Mouse (Mus musculus): Measurements from ENCODE around the gene Nr1h4.

Gene Nr1h4

DNA sequence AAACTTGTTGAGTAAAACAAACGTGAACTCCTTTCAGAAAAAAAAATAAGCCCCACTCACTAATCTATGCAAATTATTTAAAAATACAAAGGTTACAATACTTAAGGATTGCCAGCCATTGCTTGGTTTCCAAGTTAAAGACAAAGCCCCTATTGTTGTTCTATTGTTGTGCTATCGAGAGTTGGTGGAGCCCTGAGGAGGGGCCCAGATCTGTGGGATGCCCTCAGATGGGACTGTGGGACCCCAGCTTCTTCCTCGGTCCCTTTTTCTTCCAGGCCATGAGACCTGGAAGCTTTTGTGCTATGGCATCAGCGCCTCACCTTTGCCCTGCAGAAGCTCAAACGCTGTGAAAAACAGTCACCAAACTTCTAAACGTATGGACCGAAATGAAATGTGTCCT lies 51.7 kb downstream of the Nr1h4 start:
- DNase-seq (ENCODE audit: low read depth, low spot score): no peak

DNA sequence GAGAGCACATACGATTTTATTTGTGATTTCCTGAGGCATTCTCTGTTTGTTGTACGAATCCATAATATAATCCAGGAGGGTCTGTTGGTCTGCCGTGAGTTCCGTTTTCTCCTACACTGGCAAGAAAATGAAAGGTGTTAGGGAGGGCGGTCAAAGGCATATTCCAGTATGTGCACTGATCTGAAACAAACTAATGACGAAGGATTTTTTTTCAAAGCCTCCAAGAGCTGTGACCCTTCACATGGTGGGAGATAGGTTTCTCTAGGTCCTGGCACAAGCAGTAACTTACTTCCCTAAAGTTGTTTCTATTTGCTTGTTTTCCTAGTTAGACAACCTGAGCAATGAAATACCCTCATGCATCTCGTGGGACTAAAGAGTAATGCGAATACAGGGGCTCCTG lies 54.6 kb downstream of the Nr1h4 start:
- DNase-seq (ENCODE audit: low read depth, low spot score): no peak

DNA sequence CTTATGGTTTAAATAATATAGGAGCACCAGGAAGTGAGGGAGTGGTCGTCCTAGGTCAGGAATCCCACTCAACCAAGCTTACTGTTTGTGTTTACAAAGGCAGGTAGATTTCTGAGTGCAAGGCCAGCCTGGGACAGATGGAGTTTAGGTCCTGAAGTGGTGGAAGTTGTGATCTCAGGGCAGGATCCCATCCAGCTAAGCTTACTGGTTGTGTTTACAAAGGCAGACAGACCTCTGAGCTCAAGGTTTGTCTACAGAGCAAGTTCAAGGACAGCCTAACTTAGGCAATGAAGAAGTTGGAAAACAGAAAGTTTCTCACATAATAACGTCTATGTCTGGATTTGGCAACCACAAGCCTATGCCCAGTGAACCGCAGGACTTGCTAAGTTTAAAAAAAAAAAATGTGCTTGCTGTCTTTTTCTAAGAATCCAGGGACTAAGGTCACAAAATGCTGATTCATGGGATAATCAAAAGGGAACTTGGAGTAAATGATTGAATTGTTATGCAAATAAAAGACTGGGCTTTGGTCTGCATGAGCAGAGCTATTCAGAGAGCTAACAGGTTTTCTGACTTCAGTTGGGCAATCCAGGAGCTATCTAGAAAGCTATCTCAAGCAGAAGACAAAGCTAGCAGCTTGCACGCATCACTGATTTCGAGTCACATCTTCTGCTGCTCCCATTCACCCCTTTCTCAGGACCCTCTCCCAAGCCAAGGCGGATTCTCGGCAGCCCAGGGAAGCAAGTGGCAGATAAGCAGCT lies 62.6 kb downstream of the Nr1h4 start:
- DNase-seq (ENCODE audit: low read depth, low spot score): no peak

DNA sequence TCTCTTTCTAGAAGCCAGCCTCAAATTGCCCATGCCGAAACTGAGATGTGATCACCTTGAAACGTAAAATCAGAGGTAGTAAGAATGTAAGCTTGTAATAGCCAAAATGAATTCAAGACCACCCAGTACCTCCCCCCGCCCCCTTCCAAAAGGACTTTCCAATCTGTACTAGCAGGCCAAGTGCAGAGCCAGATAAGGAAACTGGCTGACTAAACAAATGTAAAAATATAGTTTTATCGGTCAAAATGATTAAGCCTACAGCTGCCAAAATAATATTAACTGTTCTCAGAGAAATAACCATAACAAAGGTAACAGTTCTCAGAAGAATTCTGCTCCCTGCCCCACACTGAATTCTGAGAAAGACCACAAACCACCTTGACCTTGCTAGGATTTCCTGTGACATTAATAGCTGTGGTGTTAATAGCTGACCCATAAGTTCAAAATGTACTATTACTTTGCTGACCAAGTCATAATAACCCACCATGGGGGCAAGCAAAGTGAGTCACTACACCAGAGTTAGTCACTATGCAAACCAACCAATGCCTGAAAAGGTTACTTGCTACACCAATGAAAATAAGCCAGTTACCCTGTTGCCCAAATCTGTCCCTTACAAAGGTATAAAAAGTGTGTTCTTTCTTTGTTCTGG lies 68.5 kb downstream of the Nr1h4 start:
- no peak for DNase-seq (ENCODE audit: low read depth, low spot score)

DNA sequence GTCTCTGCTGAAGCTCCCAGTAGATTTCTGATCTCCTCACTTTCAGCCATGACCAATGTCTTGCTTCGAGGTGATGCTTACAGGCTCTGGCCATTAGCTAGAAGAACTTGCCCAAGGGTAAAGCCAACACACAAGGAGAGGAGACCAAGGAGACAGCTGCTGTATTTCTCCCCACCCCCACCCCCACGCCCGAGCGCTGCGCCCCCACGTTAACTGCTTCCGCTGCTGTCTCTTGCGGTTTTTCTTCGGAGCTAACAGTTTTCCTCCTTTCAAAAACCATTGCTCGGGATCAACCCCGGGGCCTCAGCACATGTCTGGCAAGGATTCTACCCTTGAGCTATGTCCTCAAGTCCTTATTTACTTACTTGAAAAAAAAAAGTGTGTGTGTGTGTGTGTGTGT lies 70.5 kb downstream of the Nr1h4 start:
- DNase-seq (ENCODE audit: low read depth, low spot score): no peak

DNA sequence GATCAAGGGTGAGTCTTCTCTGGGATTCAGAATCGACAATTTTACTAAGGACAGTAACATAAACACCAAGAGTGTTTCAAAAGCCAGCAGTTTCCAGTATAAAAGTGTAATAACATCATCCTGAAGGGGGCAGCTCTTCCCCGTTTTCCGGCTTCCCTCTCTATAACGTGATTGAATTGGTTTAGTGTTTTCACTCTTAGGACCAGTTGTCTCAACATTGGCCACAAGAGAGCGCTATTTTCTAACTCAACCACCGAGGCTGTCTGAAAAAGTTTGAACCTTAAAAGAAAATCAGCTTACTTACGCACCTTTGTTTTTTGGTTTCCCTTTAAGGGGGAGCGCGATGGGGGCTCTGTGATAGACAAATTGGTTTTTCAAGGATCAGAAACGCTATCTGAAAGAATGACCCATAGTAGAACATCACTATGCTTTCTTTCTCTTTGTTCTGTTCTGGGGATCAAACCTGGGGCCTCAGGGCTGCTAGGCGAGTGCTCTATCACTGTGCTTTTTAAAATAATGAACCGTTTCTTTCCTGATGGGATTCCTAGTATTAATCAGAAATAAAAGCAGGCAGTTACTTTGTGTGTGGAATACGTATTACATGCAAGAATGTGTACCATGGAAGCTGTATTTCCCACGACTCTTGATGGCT lies 71.4 kb downstream of the Nr1h4 start:
- peak; percentile 72 for DNase-seq (ENCODE audit: low read depth, low spot score)

DNA sequence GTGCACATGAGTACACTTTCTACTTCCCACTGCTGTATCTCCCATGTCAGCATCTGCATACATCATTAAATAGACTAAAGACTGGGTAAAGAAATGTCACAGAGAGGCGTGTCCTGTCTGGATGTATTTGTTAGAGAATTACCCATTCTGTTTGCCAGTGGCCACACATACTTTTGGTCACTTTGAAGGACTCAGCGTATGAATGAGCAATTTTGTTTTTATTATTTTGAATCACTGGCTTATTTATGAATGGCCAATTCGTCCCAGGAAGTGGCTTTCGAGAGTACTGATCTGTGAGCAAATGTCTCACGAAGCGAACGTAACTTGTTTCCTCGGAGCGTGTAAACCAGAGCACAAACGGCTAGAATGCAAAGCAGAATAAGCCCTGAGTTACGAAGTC lies 72.4 kb downstream of the Nr1h4 start:
- DNase-seq (ENCODE audit: low read depth, low spot score): no peak

DNA sequence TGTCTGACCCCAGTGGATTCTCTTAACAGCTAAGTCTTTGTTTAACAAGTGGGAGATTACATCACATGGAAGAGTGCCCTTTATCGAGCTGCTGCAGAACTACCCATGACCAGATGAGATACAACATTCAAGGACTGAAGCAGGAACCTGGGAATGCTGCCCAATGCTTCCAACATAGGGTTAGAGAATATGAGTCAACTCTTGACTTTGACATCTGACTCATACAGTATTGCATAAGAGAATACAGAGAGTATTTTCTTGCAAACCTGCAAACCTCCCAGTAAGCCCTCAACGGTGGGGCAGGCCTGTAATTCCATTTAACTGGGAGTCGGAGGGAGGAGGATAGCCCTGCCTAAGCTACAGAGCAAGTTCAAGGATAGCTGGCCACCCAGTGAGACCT lies 74.6 kb downstream of the Nr1h4 start:
- DNase-seq (ENCODE audit: low read depth, low spot score): no peak

DNA sequence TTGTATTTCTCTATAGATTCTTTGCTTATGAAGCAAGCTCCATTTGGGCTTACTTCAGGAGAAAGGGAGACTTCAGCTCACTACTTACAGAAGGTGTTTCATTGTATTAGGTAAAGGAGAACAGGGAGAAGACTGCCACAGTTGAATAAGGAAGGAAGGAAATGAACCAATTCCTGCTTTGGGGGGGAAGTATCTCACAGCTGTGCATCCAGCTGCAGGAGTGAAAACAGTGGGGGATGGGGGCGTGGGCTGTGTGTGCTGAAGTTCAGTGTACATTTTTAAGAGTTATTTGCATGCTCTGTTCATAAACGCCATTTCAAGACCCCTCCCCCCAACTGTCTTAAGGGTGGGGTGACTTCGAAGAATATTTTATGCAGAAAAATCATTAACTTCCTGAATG lies 79.6 kb downstream of the Nr1h4 start:
- no peak for DNase-seq (ENCODE audit: low read depth, low spot score)

DNA sequence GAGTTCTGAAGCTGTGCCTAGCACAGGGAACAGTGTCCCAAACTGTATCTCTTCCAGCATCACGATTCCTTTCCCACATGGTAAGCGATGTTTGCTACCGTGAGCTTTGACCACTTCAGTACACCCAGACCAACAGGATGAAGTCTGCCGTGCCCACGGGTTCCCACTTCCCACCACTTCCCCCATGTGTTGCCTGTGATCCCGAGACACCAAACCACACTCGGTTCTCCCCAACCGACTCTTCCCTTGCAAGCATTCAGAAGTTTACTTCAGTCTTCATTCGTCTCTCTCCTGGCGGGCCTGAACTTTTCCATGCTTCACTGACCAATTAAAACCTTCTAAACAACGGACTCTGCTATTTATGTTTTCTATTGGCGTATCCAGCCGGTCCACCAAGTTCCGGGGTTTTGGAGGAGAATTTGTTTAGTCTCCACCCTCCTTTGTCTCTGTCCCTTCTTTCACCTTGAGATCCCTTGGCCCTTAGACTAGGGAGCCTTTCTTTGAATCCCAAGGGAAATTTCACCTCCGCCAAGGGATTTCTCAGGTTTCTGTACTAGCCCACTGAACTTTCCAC lies 80.2 kb downstream of the Nr1h4 start:
- DNase-seq (ENCODE audit: low read depth, low spot score): no peak

DNA sequence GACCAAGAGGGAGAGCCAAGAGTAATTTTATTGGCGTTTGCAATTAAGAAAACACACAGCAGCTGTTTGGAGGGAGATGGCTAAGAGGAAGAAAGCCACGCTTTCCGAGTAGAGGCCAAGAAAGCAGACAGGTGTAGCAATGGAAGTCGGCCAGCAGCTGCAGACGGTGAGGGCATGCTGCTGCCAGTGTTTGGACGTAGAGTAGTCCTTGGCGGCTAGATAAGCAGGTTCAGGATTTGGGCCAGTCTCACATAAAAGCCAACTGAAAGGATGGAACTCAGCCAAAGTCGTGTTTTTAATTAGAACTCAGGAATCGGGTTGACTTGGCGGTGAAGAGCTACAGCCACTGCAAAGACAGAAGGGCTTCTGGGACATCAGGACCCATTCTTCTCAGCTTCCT lies 83.0 kb downstream of the Nr1h4 start:
- peak; percentile 26 for DNase-seq (ENCODE audit: low read depth, low spot score)

DNA sequence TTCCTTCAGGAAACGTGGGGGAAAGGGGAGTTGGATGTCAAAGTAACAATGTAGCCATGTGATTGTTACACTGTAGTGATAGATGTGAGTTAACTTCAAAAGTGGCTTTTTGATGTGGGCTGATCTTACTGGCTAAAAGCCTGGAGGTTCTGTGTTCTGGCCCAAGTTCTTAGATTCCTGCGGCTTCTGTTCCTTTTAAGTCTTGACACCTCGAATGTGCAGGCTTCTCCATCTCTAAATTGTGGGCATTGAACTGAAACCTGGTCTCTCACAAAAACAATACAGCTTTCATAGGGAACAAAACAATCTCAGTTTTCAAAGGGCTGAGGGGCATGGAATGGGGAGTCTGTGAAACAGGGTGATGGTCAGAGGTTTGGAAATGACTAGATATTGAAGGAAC lies 89.0 kb downstream of the Nr1h4 start:
- no peak for DNase-seq (ENCODE audit: low read depth, low spot score)

DNA sequence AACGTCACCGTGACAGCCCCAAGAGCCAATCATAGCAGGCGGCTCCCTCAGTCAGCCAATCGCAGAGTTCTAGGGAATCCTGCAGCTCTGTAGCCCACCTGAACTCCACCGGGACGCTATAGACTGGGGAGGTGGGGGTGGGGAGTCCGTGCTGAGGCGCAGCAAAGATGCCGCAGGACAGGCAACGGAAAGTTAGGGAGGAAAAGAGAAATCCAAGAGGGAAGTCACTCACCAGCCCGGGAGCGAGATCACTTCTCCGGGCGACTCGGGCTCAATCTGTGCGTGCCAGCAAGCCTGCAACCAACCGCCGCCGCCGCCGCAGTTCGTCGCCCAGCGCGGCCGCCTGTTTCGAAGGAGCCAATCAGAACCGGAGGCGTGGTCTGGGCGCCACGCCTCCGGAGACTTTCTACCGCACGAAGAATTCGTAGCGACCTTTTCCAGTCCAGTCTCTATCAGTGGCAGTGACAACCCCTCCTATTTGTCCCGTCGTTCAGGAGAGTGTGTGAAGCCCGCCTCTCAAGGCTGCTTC lies 89.7 kb downstream of the Nr1h4 start, which contains the start of gene Gas2l3:
Gene Gas2l3 (minus strand): TSS at position 345 of the 529 bp plus-strand sequence.
- peak; percentile 50 for DNase-seq (ENCODE audit: low read depth, low spot score)

DNA sequence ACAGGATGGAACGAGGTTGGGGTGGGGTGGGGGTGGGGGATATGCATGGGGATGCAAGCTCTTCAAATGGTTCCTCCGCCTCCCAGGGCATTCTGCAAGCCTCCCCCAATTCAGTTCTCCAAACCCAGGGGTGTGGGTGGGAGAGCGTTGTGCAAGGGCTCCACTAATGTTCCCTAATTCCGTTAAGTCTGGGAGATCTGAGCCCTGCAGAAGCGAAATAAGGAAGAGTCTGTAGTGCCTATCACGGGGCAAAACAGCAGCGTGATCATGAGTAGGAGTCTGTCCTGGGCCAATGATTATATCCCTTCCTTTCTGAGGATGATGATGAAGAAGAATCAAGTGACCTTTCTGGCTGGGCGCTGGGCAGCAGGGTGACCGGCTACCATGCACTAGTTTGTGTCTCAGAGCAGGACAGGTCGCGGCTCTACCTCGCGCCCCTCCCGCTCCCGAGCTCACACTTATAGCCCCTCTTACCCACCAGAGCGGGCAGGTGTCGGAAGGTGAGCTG lies 90.2 kb downstream of the Nr1h4 start:
- no peak for DNase-seq (ENCODE audit: low read depth, low spot score)

DNA sequence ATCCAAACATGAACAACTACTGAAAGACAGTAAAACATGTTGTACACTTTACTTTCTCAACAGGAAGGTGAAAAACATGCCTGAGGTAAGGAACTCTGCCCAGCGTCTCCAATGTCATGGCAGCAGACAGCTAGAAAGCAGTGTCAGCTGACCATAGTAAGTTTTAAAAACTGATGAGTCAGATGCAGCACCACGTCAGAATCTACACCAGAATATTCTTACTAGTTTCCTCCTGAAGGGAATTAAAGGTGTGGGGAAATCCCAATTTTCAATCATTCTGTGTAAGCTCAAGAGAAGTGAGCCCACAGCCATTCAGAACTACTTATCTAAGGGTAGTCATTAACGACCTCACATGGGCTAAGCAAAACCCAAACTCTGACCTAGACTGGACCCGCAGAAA lies 90.7 kb downstream of the Nr1h4 start:
- no peak for DNase-seq (ENCODE audit: low read depth, low spot score)

DNA sequence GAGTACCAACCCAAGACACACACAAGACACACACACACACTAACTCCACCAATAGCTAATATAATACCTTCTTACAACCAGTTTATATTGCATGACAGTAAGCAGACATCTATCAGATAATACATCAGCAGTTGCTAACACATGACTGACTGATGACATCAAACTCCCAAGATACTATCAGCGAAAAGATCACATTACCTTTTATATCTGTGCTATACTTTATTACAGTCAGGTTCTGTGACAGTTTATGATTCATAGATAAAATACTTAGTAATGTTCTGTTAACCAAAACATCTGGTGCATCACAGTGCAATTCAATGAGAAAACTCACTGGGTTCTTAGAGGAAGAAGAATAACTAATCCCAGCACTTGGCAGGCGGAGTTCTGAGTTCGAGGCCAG lies 91.4 kb downstream of the Nr1h4 start:
- DNase-seq (ENCODE audit: low read depth, low spot score): no peak

DNA sequence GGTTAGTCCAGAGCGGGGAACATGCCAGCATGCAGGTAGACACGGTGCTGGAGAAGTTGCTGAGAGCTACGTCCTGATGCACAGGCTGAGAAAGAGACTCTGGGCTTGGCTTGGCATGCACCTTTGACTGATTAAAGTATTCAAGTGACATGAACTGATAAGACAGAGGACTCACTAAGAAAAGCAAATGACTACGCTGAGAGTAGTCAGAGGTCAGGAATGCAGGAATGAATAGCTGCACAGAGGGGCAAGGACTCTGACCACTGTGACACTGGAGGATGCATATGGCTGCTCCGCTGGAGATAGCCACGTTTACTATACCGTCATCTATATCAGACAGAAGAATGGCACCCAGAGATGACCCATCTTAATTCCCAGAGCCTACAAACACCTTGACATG lies 94.0 kb downstream of the Nr1h4 start:
- no peak for DNase-seq (ENCODE audit: low read depth, low spot score)

DNA sequence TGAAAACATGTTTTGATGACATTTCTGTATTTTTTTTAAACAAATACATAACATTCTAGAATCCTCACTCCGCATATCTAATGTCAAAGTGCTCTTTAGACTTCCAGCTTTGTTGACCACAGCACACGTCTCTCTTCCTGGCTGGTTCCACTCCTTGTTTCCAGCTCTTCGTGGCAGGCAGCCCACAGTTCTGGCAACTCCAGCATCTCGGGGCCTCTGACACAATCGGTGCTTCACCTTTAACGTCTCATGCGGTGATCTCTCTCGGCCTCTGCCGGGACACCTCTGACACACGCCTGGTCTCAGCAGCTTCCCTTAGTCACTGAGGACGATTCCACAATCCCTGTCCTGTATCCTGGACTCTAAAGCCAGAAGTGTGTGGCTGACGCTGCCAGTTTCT lies 95.4 kb downstream of the Nr1h4 start:
- no peak for DNase-seq (ENCODE audit: low read depth, low spot score)

DNA sequence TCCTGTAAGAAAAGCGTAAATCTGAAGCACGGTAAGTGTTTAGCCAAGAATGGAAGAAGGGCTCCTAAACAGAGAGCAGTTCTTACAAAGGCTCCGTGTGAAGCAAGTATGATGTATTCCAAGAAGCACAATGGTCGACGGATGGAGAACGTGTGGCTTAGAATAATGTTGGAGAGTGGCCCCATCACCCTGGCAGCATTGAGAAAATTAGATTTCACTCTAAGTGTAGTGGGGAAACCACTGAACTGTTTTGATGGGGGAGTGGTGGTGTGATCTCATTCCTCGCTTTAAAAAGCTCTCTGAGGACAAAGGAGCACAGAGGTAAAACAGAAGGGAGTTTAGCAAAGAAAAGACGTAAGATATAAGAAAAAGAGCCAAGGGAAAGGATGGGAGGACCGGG lies 95.9 kb downstream of the Nr1h4 start:
- DNase-seq (ENCODE audit: low read depth, low spot score): no peak

DNA sequence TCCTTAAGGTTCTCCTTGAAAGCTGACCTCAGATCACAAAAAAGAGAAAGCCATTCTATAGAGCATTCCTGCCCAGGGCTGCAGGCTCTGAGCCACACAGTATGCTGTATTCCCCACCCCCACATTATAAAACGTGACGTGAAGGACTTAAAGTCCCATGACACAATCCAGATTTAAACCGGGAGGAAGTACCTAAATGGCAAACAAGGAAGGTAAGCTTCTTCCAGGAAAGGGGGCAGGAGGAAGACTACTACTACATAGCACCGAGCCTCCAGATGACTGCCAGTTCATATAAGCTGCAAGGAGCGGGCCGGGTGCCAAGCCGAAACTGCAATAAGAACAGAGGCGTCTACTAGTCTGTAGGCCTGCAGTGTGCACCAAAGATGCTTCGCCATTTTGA lies 97.5 kb downstream of the Nr1h4 start:
- no peak for DNase-seq (ENCODE audit: low read depth, low spot score)

DNA sequence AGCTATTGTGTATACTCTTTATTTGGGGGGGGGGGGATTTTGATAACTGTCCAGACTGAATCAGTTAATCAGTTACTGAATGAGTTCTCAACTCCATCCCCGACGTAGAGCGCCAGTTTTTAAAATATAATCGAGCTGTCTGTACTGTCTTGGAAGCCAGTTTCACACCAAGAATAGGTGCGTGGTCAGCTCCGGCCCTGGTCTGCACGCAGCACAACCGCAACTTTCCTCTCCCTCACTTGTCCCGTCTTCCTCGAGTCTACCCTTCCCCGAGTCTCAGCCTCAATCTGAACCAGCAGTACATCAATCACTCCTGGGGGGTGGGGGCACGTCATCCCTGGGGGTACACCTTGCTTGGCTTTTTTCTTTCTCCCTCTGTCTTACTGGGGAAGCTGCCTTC lies 98.0 kb downstream of the Nr1h4 start:
- no peak for DNase-seq (ENCODE audit: low read depth, low spot score)

DNA sequence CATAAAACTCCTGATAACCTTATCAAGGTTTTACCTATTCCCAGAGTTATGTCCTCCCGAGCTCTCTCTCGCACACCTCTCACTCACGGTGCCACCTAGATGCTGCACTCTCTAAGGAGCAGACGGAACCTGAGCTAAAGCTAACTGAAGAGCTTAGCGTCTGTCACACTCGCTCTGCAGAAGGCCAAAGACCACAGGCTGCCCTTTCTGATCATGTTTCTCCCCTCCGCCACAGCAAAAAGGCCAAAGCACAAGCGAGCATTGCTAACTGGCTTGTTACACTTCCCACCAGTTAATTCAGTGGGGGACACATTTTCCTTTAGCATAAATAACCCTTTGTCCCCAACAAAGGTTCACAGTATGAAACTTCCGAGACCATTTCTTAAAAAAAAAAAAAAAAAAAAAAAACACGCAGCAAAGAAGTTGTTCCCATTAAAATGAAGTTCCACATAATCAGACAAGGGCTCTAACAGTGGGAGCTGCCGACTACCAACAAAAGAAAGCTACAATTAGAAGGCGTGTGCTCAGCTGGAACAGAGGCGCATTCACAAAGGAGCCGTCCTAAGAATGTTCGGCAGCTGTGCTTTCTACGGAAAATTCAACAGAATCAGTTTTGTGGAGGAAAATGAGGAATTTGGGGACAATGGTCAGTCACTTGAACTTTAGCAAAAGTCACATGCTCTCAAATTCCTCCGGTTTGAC lies 98.7 kb downstream of the Nr1h4 start:
- no peak for DNase-seq (ENCODE audit: low read depth, low spot score)
